Mouse (Mus musculus) neural tube, embryonic 13.5 days (tissue): ENCODE measurements at regions not wholly inside any gene's neighbourhood (a gene's known extent, or its start where the extent isn't known, plus 50 kb on each side); places are given as distances from the start of the nearest gene placed in this dataset.

Experiments used
- ATAC-seq: fragments of 200-750 bp; cut with Nextera tagmentation; 2 replicates; pipeline ENCODE4 v1.8.0; 2017; ENCODE audit warnings: low read depth, mild to moderate bottlenecking, moderate TSS enrichment, moderate library complexity
- H3K27ac ChIP-seq: fragments of 300-500 bp; sonication (generic); replicated peaks from 2 replicates; pipeline ENCODE4 v1.5.1; 2015; ENCODE audit warnings: moderate library complexity, mild to moderate bottlenecking, inconsistent platforms
- H3K27me3 ChIP-seq: fragments of 300-500 bp; sonication (generic); 2 replicates; pipeline ENCODE4 v1.6.1; 2015; ENCODE audit warnings: mild to moderate bottlenecking, inconsistent platforms
- H3K36me3 ChIP-seq: fragments of 300-500 bp; sonication (generic); 2 replicates; pipeline ENCODE4 v1.6.1; 2015; ENCODE audit warnings: mild to moderate bottlenecking, inconsistent platforms
- H3K4me1 ChIP-seq: fragments of 300-500 bp; sonication (generic); replicated peaks from 2 replicates; pipeline ENCODE4 v1.6.1; 2015; ENCODE audit warnings: inconsistent platforms
- H3K4me2 ChIP-seq: fragments of 300-500 bp; sonication (generic); 2 replicates; pipeline ENCODE4 v1.6.1; 2015; ENCODE audit warnings: inconsistent platforms, mild to moderate bottlenecking, moderate library complexity
- H3K4me3 ChIP-seq: fragments of 300-500 bp; sonication (generic); 2 replicates; pipeline ENCODE4 v1.5.1; 2015; ENCODE audit warnings: mild to moderate bottlenecking, inconsistent platforms
- H3K9ac ChIP-seq: fragments of 300-500 bp; sonication (generic); 2 replicates; pipeline ENCODE4 v1.6.1; 2015; ENCODE audit warnings: moderate library complexity, mild to moderate bottlenecking, inconsistent platforms
- H3K9me3 ChIP-seq: fragments of 300-500 bp; sonication (generic); 2 replicates; pipeline ENCODE4 v1.6.1; 2016; ENCODE audit warnings: inconsistent platforms
- WGBS: fragments of 180-500 bp; shearing (Covaris S2); methylation state at CpG from one replicate; pipeline ENCODE4 v1.1.7; 2015; 5-methylcytosine and 5-hydroxymethylcytosine counted together

- H3K4me2 ChIP-seq = peak overlapping the region; percentile 26; the same call in 1 of the 2 replicates
- H3K36me3 ChIP-seq = no peaks in the 10 kb centered on the region
- peaks cover 34% of the 10 kb centered on the region for H3K4me1 ChIP-seq
- no peak overlapping the region for H3K9ac ChIP-seq
- H3K27ac ChIP-seq = no peak overlapping the region
- ATAC-seq = peak; percentile 46
- H3K27me3 ChIP-seq = peaks cover 21% of the 10 kb centered on the region
- H3K4me3 ChIP-seq = no peak overlapping the region
- 5% methylated on average over 11 of the region's 11 CpGs for WGBS
- H3K9me3 ChIP-seq = no peaks in the 10 kb centered on the region
Observed at GRCm38 (mm10) chr2:74066652-74067051, 155.5 kb upstream of the Atp5g3 start.

GRCm38 (mm10) chr2:74064369-74064768, 153.2 kb upstream of the Atp5g3 start:
- Histone ChIP-seq H3K9me3 (no peaks in the 10 kb centered on the region), H3K36me3 (no peaks in the 10 kb centered on the region), H3K9ac (no peak overlapping the region), H3K4me3 (no peak overlapping the region), H3K4me2 (peak overlapping the region; percentile 45), H3K27ac (peak overlapping the region; percentile 64), H3K27me3 (peaks cover 21% of the 10 kb centered on the region), H3K4me1 (peaks cover 38% of the 10 kb centered on the region)
- WGBS = 30% methylated on average over 9 of the region's 9 CpGs
- ATAC-seq = peak; percentile 38; the same call in 1 of the 2 replicates

GRCm38 (mm10) chr2:74063777-74064176, 152.7 kb upstream of the Atp5g3 start:
- Histone ChIP-seq H3K27me3 (peaks cover 21% of the 10 kb centered on the region), H3K4me2 (peak overlapping the region; percentile 45), H3K4me3 (peak overlapping the region; percentile 7), H3K9ac (peak overlapping the region; percentile 27), H3K4me1 (peaks cover 38% of the 10 kb centered on the region), H3K27ac (peak overlapping the region; percentile 64), H3K36me3 (no peaks in the 10 kb centered on the region), H3K9me3 (no peaks in the 10 kb centered on the region)
- 21% methylated on average over 15 of the region's 15 CpGs for WGBS
- peak; percentile 85 for ATAC-seq

- Histone ChIP-seq H3K9ac (peak overlapping the region; percentile 27), H3K4me2 (peak overlapping the region; percentile 45), H3K36me3 (no peaks in the 10 kb centered on the region), H3K27me3 (peaks cover 17% of the 10 kb centered on the region), H3K4me1 (peaks cover 38% of the 10 kb centered on the region), H3K9me3 (no peaks in the 10 kb centered on the region), H3K27ac (peak overlapping the region; percentile 64), H3K4me3 (peak overlapping the region; percentile 7; the same call in 1 of the 2 replicates)
- no peak for ATAC-seq
- WGBS = 25% methylated on average over 4 of the region's 4 CpGs
Observed at GRCm38 (mm10) chr2:74063302-74063701, 152.2 kb upstream of the Atp5g3 start.

- H3K9me3 ChIP-seq = no peaks in the 10 kb centered on the region
- H3K4me1 ChIP-seq = 0 out of 2 replicates have a peak, but pooled peaks cover 4% of the 10 kb centered on the region
- ATAC-seq = no peak
- WGBS = 76% methylated on average over 6 of the region's 6 CpGs
- H3K27me3 ChIP-seq = no peaks in the 10 kb centered on the region
- no peak overlapping the region for H3K4me2 ChIP-seq
- no peak overlapping the region for H3K27ac ChIP-seq
- no peak overlapping the region for H3K4me3 ChIP-seq
- no peaks in the 10 kb centered on the region for H3K36me3 ChIP-seq
- no peak overlapping the region for H3K9ac ChIP-seq
Observed at GRCm38 (mm10) chr2:74042430-74042829, 131.3 kb upstream of the Atp5g3 start.

- Histone ChIP-seq H3K9ac (no peak overlapping the region), H3K9me3 (no peaks in the 10 kb centered on the region), H3K36me3 (no peaks in the 10 kb centered on the region), H3K4me2 (no peak overlapping the region), H3K27ac (no peak overlapping the region), H3K27me3 (no peaks in the 10 kb centered on the region), H3K4me1 (0 out of 2 replicates have a peak, but pooled peaks cover 4% of the 10 kb centered on the region), H3K4me3 (no peak overlapping the region)
- ATAC-seq = no peak
- 51% methylated on average over 6 of the region's 6 CpGs for WGBS
Observed at GRCm38 (mm10) chr2:74039580-74039979, 128.5 kb upstream of the Atp5g3 start.

- Histone ChIP-seq H3K27ac (no peak overlapping the region), H3K36me3 (no peaks in the 10 kb centered on the region), H3K9me3 (no peaks in the 10 kb centered on the region), H3K9ac (no peak overlapping the region), H3K27me3 (no peaks in the 10 kb centered on the region), H3K4me1 (0 out of 2 replicates have a peak, but pooled peaks cover 4% of the 10 kb centered on the region), H3K4me2 (no peak overlapping the region), H3K4me3 (no peak overlapping the region)
- ATAC-seq = no peak
- 92% methylated on average over 9 of the region's 9 CpGs for WGBS
Observed at GRCm38 (mm10) chr2:74036043-74036442, 124.9 kb upstream of the Atp5g3 start.

- Histone ChIP-seq H3K27ac (no peak overlapping the region), H3K27me3 (no peaks in the 10 kb centered on the region), H3K9me3 (no peaks in the 10 kb centered on the region), H3K9ac (no peak overlapping the region), H3K36me3 (no peaks in the 10 kb centered on the region), H3K4me2 (no peak overlapping the region), H3K4me1 (peaks cover 13% of the 10 kb centered on the region), H3K4me3 (no peak overlapping the region)
- 78% methylated on average over 11 of the region's 11 CpGs for WGBS
- no peak for ATAC-seq
Observed at GRCm38 (mm10) chr2:74032177-74033021, 121.3 kb upstream of the Atp5g3 start.

- H3K9ac ChIP-seq = no peak overlapping the region
- no peak overlapping the region for H3K4me3 ChIP-seq
- H3K4me2 ChIP-seq = no peak overlapping the region
- peaks cover 17% of the 10 kb centered on the region for H3K4me1 ChIP-seq
- no peak overlapping the region for H3K27ac ChIP-seq
- 87% methylated on average over 9 of the region's 9 CpGs for WGBS
- H3K36me3 ChIP-seq = no peaks in the 10 kb centered on the region
- ATAC-seq = no peak
- H3K27me3 ChIP-seq = no peaks in the 10 kb centered on the region
- H3K9me3 ChIP-seq = no peaks in the 10 kb centered on the region
Observed at GRCm38 (mm10) chr2:74029938-74030337, 118.8 kb upstream of the Atp5g3 start.

GRCm38 (mm10) chr2:74027404-74028104, 116.4 kb upstream of the Atp5g3 start:
- Histone ChIP-seq H3K4me1 (peaks cover 17% of the 10 kb centered on the region), H3K36me3 (no peaks in the 10 kb centered on the region), H3K4me2 (peak overlapping the region; percentile 29), H3K9me3 (no peaks in the 10 kb centered on the region), H3K4me3 (no peak overlapping the region), H3K9ac (peak overlapping the region; percentile 38), H3K27ac (peak overlapping the region; percentile 59), H3K27me3 (no peaks in the 10 kb centered on the region)
- 23% methylated on average over 11 of the region's 11 CpGs for WGBS
- peak; percentile 76; the same call in 1 of the 2 replicates for ATAC-seq

GRCm38 (mm10) chr2:74015146-74015545, 104.0 kb upstream of the Atp5g3 start:
- Histone ChIP-seq H3K27me3 (no peaks in the 10 kb centered on the region), H3K27ac (0 out of 2 replicates have a peak overlapping the region, but pooled peaks have one; percentile 24), H3K4me3 (no peak overlapping the region), H3K9ac (no peak overlapping the region), H3K9me3 (peaks cover 7% of the 10 kb centered on the region; the same call in 1 of the 2 replicates), H3K36me3 (no peaks in the 10 kb centered on the region), H3K4me1 (peaks cover 17% of the 10 kb centered on the region), H3K4me2 (no peak overlapping the region)
- ATAC-seq = no peak
- 56% methylated on average over 7 of the region's 7 CpGs for WGBS

GRCm38 (mm10) chr2:74014201-74014600, 103.1 kb upstream of the Atp5g3 start:
- Histone ChIP-seq H3K9ac (no peak overlapping the region), H3K9me3 (peaks cover 7% of the 10 kb centered on the region; the same call in 1 of the 2 replicates), H3K27me3 (no peaks in the 10 kb centered on the region), H3K36me3 (no peaks in the 10 kb centered on the region), H3K4me2 (no peak overlapping the region), H3K27ac (no peak overlapping the region), H3K4me3 (no peak overlapping the region), H3K4me1 (peaks cover 9% of the 10 kb centered on the region; the same call in 1 of the 2 replicates)
- ATAC-seq = no peak
- 88% methylated on average over 3 of the region's 3 CpGs for WGBS
